Mouse (Mus musculus): ENCODE data around the gene Gdap1l1. TPM values are rescaled to one million over a fixed set of nuclear protein-coding genes. Genes with fewer than 3 reads are reported as not detected.

Gene Gdap1l1
- polyA plus RNA-seq, 1 experiment from 2014 or later: 135 TPM

DNA sequence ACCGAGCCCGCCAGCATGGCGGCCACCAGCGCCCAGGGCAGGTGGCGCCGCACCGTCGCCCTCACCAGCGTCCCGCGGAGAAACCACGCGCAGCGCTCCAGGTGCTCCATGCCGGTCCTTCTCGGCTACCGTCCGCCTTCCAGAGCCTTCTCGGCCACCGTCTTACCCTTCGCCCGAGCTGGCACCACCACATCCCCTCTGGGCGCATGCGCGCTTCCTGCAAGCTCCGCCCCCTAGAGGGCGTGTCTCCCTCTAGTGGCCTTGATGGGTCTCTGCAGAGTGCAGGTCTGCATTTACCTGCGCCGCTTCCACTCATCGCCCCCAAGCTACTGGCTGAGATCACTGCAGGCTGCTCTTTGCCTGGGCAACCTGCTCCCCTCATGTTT lies 34.2 kb downstream of the Gdap1l1 start, which contains the start of gene Fitm2:
Fitm2 (minus strand) TSS at position 164 of the 386 bp plus-strand sequence.
- Histone ChIP-seq H3K9ac (replicated peaks; ENCODE audit: low read length) (peak within 1 kb of the TSS; percentile 85), H3K4me3 (replicated peaks; ENCODE audit: low read depth, low read length) (peak within 1 kb of the TSS; percentile 78), H3K4me2 (ENCODE audit: low read length) (peak within 1 kb of the TSS; percentile 86), H3K36me3 (ENCODE audit: control insufficient read depth, insufficient read depth, low read length) (peaks cover 23% of the 10 kb centered on the region), H3K9me3 (ENCODE audit: control insufficient read depth, low read length) (no peaks in the 10 kb centered on the region), H3K27ac (replicated peaks; ENCODE audit: low read depth, low read length) (peak within 1 kb of the TSS; percentile 80), H3K4me1 (ENCODE audit: control insufficient read depth, insufficient read depth, low read length) (peaks cover 7% of the 10 kb centered on the region), H3K27me3 (ENCODE audit: control insufficient read depth, insufficient read depth, low read length) (no peaks in the 10 kb centered on the region)
- ATAC-seq (ENCODE audit: low FRiP score, low TSS enrichment) (peak; percentile 95), DNase-seq (peak; percentile 98)
- under 1% methylated on average over 30 of the region's 30 CpGs for WGBS

DNA sequence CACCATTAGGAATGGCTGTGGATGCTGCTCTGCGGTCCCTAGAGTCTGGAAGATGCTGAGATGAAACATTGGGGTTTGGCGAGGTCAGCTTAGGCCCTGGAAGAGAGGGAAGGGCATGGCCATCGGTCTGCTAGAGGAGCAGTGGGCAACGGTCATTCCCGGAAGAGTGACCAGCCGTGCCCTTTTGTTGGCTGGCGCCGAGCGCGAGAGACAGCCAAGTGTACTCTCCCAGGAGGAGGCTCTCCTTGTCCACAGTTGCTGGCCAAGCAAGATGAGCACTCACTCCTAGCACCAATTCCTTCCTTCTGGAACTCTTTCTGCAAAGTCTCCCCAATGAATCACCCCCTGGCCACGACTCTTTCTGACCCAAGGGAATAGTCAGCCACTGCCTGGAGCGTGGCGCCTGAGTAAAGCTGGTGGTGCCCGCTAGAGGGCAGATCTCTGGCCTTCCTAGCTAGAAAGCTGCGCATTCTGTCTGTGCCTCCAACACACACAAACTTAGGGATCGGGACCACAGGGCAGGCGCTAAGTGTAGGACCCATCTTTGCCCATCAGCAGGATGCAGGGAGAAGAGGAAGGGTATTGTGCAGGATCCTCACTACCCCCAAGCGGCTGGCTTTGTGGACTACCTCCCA lies 42.0 kb downstream of the Gdap1l1 start:
- Histone ChIP-seq H3K4me2 (ENCODE audit: low read length) (no peak overlapping the region), H3K27ac (replicated peaks; ENCODE audit: low read depth, low read length) (no peak overlapping the region), H3K9me3 (ENCODE audit: control insufficient read depth, low read length) (no peaks in the 10 kb centered on the region), H3K9ac (replicated peaks; ENCODE audit: low read length) (no peak overlapping the region), H3K4me1 (ENCODE audit: control insufficient read depth, insufficient read depth, low read length) (peaks cover 3% of the 10 kb centered on the region; the same call in 1 of the 2 replicates), H3K27me3 (ENCODE audit: control insufficient read depth, insufficient read depth, low read length) (0 out of 2 replicates have a peak, but pooled peaks cover 11% of the 10 kb centered on the region), H3K4me3 (replicated peaks; ENCODE audit: low read depth, low read length) (no peak overlapping the region), H3K36me3 (ENCODE audit: control insufficient read depth, insufficient read depth, low read length) (no peaks in the 10 kb centered on the region)
- 50% methylated on average over 18 of the region's 18 CpGs for WGBS
- ATAC-seq (ENCODE audit: low FRiP score, low TSS enrichment): no peak
- peak; percentile 24 for DNase-seq

DNA sequence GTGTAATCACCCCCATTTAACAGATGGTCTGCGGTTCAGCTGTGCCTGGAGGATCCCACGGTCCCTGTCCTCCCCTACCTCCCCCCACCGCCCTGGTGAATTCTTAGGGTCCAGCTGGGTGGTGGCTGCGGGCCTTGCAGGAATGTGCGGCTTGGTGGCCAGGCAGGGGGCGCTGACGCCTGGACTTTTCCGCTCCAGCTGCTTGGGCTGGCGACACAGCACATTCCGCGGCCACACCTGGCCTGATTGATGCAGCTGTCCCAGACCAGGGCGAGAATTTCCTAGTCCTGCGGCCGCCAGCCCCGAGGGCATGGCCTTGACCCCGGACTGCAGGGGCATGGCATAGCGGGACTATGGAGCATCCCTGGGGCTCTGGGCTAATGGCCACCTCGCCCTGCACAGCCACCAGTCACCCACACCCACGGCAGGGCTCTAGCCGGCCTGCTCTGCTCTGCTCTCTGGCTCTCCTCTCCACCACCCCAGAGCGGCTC lies 43.3 kb downstream of the Gdap1l1 start:
- no peak for ATAC-seq (ENCODE audit: low FRiP score, low TSS enrichment)
- H3K4me3 ChIP-seq (replicated peaks; ENCODE audit: low read depth, low read length): peak overlapping the region; percentile 17
- H3K36me3 ChIP-seq (ENCODE audit: control insufficient read depth, insufficient read depth, low read length): no peaks in the 10 kb centered on the region
- H3K4me2 ChIP-seq (ENCODE audit: low read length): peak overlapping the region; percentile 55
- peak overlapping the region; percentile 44 for H3K9ac ChIP-seq (replicated peaks; ENCODE audit: low read length)
- 1% methylated on average over 21 of the region's 21 CpGs for WGBS
- H3K27ac ChIP-seq (replicated peaks; ENCODE audit: low read depth, low read length): no peak overlapping the region
- H3K9me3 ChIP-seq (ENCODE audit: control insufficient read depth, low read length): no peaks in the 10 kb centered on the region
- peaks cover 3% of the 10 kb centered on the region; the same call in 1 of the 2 replicates for H3K4me1 ChIP-seq (ENCODE audit: control insufficient read depth, insufficient read depth, low read length)
- DNase-seq: peak; percentile 52
- H3K27me3 ChIP-seq (ENCODE audit: control insufficient read depth, insufficient read depth, low read length): 0 out of 2 replicates have a peak, but pooled peaks cover 11% of the 10 kb centered on the region

DNA sequence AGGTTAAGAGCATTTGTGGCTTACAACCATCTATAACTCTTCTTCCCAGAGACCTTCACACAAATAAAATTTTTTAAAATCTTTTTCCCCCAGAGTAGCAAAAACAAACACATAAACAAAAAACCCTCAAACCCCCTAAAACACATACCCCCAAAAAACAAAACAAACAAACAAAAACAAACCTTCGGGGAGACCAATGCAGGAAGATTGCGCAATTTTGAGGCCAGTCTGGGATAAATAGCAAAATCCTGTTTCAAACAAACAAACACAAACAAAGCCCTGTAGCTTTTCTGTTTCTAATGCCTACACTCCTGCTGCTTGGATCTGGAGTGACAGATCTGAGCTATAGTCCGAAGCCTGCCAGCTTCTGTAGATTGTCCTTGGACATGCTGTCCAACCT lies 49.1 kb downstream of the Gdap1l1 start:
- no peak for ATAC-seq (ENCODE audit: low FRiP score, low TSS enrichment)
- no peak for DNase-seq
- Histone ChIP-seq H3K4me2 (ENCODE audit: low read length) (no peak overlapping the region), H3K36me3 (ENCODE audit: control insufficient read depth, insufficient read depth, low read length) (no peaks in the 10 kb centered on the region), H3K4me3 (replicated peaks; ENCODE audit: low read depth, low read length) (no peak overlapping the region), H3K27ac (replicated peaks; ENCODE audit: low read depth, low read length) (no peak overlapping the region), H3K27me3 (ENCODE audit: control insufficient read depth, insufficient read depth, low read length) (0 out of 2 replicates have a peak, but pooled peaks cover under 1% of the 10 kb centered on the region), H3K4me1 (ENCODE audit: control insufficient read depth, insufficient read depth, low read length) (no peaks in the 10 kb centered on the region), H3K9ac (replicated peaks; ENCODE audit: low read length) (no peak overlapping the region), H3K9me3 (ENCODE audit: control insufficient read depth, low read length) (no peaks in the 10 kb centered on the region)
- 85% methylated on average over 3 of the region's 3 CpGs for WGBS

DNA sequence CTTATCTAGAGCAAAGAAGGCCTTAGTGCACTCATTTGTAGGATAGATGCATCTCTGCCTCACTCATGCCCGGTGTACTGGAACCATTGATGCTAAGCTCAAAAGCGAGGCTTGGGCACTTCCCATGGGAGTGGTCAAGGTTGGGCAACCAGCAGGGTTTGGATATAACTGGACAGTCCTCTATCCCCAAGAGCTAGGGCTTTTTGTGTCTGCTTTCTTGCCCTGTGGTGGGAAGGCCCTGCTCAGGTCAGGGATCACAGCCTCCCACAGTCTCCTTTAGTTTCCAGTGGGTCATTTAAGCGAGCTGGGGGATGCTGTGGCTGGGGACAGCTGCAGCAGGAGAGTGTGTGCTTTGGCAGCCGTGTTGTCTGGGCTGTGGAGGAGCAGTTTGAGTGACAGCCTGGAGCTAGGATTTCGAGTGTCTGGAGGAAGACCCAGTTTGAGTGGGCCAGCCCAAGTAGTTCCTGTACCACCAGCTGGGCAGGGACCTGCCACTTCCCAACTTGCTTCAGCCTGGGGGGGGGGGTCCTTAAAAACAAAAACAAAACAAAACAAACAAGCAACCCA lies 51.5 kb downstream of the Gdap1l1 start:
- Histone ChIP-seq H3K4me2 (ENCODE audit: low read length) (no peak overlapping the region), H3K9ac (replicated peaks; ENCODE audit: low read length) (no peak overlapping the region), H3K27me3 (ENCODE audit: control insufficient read depth, insufficient read depth, low read length) (no peaks in the 10 kb centered on the region), H3K9me3 (ENCODE audit: control insufficient read depth, low read length) (no peaks in the 10 kb centered on the region), H3K4me1 (ENCODE audit: control insufficient read depth, insufficient read depth, low read length) (no peaks in the 10 kb centered on the region), H3K36me3 (ENCODE audit: control insufficient read depth, insufficient read depth, low read length) (no peaks in the 10 kb centered on the region), H3K27ac (replicated peaks; ENCODE audit: low read depth, low read length) (no peak overlapping the region), H3K4me3 (replicated peaks; ENCODE audit: low read depth, low read length) (no peak overlapping the region)
- ATAC-seq (ENCODE audit: low FRiP score, low TSS enrichment): no peak
- 43% methylated on average over 5 of the region's 5 CpGs for WGBS
- no peak for DNase-seq

DNA sequence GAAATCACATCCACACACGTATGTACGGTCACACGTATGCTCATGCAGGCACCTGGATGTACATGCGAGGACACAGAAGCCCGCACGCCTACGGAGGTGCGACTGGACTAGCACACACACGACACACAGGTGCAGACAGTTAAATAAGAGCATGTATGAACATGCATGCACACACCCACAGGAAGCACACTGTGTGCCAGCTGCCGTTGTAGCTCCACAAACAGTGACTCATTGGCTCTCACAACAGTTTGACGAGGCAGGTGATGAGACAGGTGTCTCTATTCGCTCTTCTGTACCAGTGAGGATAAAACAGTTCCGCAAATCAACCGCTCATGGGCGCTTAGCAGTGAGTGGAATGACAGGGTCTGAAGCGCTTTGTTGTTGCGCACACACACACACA lies 52.4 kb downstream of the Gdap1l1 start:
- 92% methylated on average over 17 of the region's 17 CpGs for WGBS

DNA sequence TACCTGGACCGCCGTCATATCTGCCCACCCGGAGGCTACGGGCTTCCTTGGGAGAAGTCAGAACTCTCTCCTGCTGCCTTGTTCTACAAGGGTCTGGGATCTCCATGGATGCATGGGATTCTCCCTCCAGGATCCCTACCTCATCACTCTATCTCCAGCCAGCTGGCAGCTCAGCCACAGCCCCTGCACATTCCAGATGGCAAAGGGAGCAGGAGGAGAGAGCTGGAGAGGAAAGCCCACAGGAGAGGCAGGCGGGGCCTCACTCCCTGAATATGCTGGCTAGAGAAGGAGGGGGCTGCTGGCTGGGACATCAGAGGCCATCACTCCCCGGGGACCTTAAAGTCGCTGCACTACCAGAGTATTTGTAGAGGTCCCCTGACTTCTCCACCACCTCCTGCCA lies 53.1 kb downstream of the Gdap1l1 start:
- no peaks in the 10 kb centered on the region for H3K27me3 ChIP-seq (ENCODE audit: control insufficient read depth, insufficient read depth, low read length)
- no peaks in the 10 kb centered on the region for H3K36me3 ChIP-seq (ENCODE audit: control insufficient read depth, insufficient read depth, low read length)
- no peak overlapping the region for H3K4me2 ChIP-seq (ENCODE audit: low read length)
- no peak overlapping the region for H3K27ac ChIP-seq (replicated peaks; ENCODE audit: low read depth, low read length)
- ATAC-seq (ENCODE audit: low FRiP score, low TSS enrichment) (no peak), DNase-seq (peak; percentile 7)
- H3K9me3 ChIP-seq (ENCODE audit: control insufficient read depth, low read length): no peaks in the 10 kb centered on the region
- 64% methylated on average over 7 of the region's 7 CpGs for WGBS
- no peak overlapping the region for H3K4me3 ChIP-seq (replicated peaks; ENCODE audit: low read depth, low read length)
- no peaks in the 10 kb centered on the region for H3K4me1 ChIP-seq (ENCODE audit: control insufficient read depth, insufficient read depth, low read length)
- no peak overlapping the region for H3K9ac ChIP-seq (replicated peaks; ENCODE audit: low read length)

More for the DNA sequence above, 52.4 kb downstream of the Gdap1l1 start:
- H3K4me2 ChIP-seq (ENCODE audit: low read length): no peak overlapping the region
- H3K9ac ChIP-seq (replicated peaks; ENCODE audit: low read length): no peak overlapping the region
- no peaks in the 10 kb centered on the region for H3K27me3 ChIP-seq (ENCODE audit: control insufficient read depth, insufficient read depth, low read length)
- no peak overlapping the region for H3K27ac ChIP-seq (replicated peaks; ENCODE audit: low read depth, low read length)
- ATAC-seq (ENCODE audit: low FRiP score, low TSS enrichment): no peak
- no peaks in the 10 kb centered on the region for H3K4me1 ChIP-seq (ENCODE audit: control insufficient read depth, insufficient read depth, low read length)
- no peaks in the 10 kb centered on the region for H3K36me3 ChIP-seq (ENCODE audit: control insufficient read depth, insufficient read depth, low read length)
- DNase-seq: no peak
- no peak overlapping the region for H3K4me3 ChIP-seq (replicated peaks; ENCODE audit: low read depth, low read length)
- no peaks in the 10 kb centered on the region for H3K9me3 ChIP-seq (ENCODE audit: control insufficient read depth, low read length)

DNA sequence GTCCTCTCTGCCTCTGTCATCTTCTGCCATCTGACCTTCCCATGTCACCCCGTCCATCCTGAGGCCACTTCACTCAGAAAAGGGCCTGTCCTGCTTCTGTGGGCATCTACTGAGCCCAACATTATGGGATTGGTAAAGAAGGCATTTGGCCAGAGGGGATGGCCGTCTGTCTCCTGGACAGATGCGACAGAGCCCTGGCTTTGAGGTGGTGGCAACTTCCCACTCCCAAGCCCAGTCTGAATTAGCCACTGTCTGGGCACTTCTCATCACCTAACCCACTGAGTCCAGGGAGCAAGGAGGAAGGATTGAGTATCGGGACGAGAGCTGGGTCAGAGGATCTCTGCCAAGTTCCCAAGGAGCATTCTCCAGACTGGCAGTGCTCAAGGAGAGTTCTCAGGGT lies 53.7 kb downstream of the Gdap1l1 start, which contains the start of gene R3hdml:
R3hdml (plus strand) TSS at position 301 of the 400 bp plus-strand sequence.
- WGBS: 81% methylated on average over 5 of the region's 5 CpGs
- Histone ChIP-seq H3K4me1 (ENCODE audit: control insufficient read depth, insufficient read depth, low read length) (no peaks in the 10 kb centered on the region), H3K36me3 (ENCODE audit: control insufficient read depth, insufficient read depth, low read length) (no peaks in the 10 kb centered on the region), H3K27me3 (ENCODE audit: control insufficient read depth, insufficient read depth, low read length) (no peaks in the 10 kb centered on the region), H3K9me3 (ENCODE audit: control insufficient read depth, low read length) (no peaks in the 10 kb centered on the region), H3K4me3 (replicated peaks; ENCODE audit: low read depth, low read length) (no peak within 1 kb of the TSS), H3K9ac (replicated peaks; ENCODE audit: low read length) (no peak within 1 kb of the TSS), H3K27ac (replicated peaks; ENCODE audit: low read depth, low read length) (no peak within 1 kb of the TSS), H3K4me2 (ENCODE audit: low read length) (no peak within 1 kb of the TSS)
- ATAC-seq (ENCODE audit: low FRiP score, low TSS enrichment) (no peak), DNase-seq (no peak)

DNA sequence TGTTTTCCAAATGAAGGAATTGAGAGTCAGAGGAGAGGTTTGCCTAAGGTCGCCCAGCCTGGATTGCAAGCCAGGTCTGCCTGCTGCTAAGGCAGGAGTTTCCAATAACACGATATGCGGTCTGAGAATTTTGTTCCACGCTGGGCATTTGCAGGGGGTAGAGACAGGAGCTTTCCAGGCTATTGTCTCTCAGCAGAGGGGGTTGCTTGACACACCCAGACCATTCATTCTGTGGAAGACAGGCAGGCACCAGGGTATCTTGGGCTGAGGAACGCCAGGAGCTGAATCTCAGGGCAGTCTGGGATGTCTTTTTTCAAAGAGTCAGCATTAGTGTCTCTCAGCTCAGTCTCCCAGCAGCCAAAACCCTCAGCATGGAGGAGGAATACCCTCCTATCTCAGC lies 54.8 kb downstream of the Gdap1l1 start:
- no peak overlapping the region for H3K4me2 ChIP-seq (ENCODE audit: low read length)
- no peaks in the 10 kb centered on the region for H3K9me3 ChIP-seq (ENCODE audit: control insufficient read depth, low read length)
- no peaks in the 10 kb centered on the region for H3K27me3 ChIP-seq (ENCODE audit: control insufficient read depth, insufficient read depth, low read length)
- DNase-seq (no peak), ATAC-seq (ENCODE audit: low FRiP score, low TSS enrichment) (no peak)
- H3K36me3 ChIP-seq (ENCODE audit: control insufficient read depth, insufficient read depth, low read length): no peaks in the 10 kb centered on the region
- H3K4me3 ChIP-seq (replicated peaks; ENCODE audit: low read depth, low read length): no peak overlapping the region
- no peak overlapping the region for H3K9ac ChIP-seq (replicated peaks; ENCODE audit: low read length)
- H3K27ac ChIP-seq (replicated peaks; ENCODE audit: low read depth, low read length): no peak overlapping the region
- no peaks in the 10 kb centered on the region for H3K4me1 ChIP-seq (ENCODE audit: control insufficient read depth, insufficient read depth, low read length)
- WGBS: 8% methylated on average over 5 of the region's 5 CpGs

All from midbrain, embryonic 14.5 days (tissue).